Mouse (Mus musculus) liver, postnatal 0 days (tissue): ENCODE data around the gene Gabpb2.

Experiments
- CTCF ChIP-seq: sonication (generic); IDR thresholded peaks from 2 replicates; pipeline ENCODE4 v1.5.1; 2016; ENCODE audit warnings: antibody characterized with exemption, low read depth
- EP300 ChIP-seq: IDR thresholded peaks from 2 replicates; pipeline ENCODE4 v1.6.1; 2016; ENCODE audit warnings: antibody characterized with exemption, low read depth, mild to moderate bottlenecking

DNA sequence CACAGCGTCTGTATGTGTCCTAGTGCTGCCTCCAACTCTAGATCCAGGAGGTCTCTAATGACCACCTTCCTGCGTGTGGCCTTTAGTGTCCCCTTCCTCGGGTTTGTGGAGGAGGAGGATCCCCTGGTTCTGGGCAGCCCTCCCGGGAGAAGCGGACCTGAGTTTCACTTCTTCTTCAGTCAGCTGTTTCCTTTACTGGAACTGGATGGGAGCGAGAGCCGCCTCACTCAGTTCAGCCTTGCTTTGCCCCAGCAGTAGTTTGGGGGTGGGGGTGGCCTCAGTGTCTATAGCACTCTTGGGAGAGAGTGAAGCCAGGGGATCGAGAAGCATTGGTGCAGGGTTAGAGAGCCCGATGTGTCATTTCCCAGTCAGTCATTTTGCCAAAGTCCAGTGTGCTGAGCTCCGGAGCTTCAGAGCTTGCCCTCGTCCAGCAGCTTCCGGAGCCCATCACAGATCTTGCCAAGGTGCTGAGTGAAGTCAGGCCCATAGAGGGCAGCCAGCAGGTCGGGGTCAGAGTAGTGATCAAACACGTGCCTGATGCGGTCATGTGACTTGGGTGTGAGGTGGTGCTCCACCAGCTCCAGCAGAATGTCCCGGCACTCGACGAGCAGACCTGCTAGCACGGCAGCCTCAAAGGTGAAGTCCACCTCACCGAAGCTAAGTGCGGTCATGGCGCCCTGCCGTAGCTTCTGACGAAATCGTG lies 78.0 kb downstream of the Gabpb2 start:
- TF ChIP-seq CTCF (peak; percentile 22; the same call in 1 of the 2 replicates), EP300 (no peak)
